Mouse (Mus musculus) MEL (cell line): Measurements from ENCODE around the gene Ccdc106. TPM values are rescaled to one million over a fixed set of nuclear protein-coding genes. Genes with fewer than 3 reads are reported as not detected.
A peak's percentile ranks its signal among the peaks of the same experiment; 100 is the strongest.

Experiments used
- DNase-seq: peaks from one replicate; pipeline ENCODE4 v3.0.0; 2011; ENCODE audit warnings: low read depth, low spot score
- H3K27ac ChIP-seq: 2 replicates; pipeline ENCODE4 v1.5.1; 2012; ENCODE audit warnings: low read depth, mild to moderate bottlenecking, control low read depth, low read length, moderate library complexity; ENCODE audit not compliant: control insufficient read depth
- H3K27me3 ChIP-seq, 2 experiments: fragments of 150-350 bp in 1 of 2; sonication (generic) in 1 of 2; 2 replicates each; pipeline ENCODE4 v1.6.1; 2012; ENCODE audit warnings: low read length in 2 of 2, mild to moderate bottlenecking in 2 of 2, improper control_type of control experiment in 1 of 2, moderate library complexity in 1 of 2; ENCODE audit not compliant: insufficient read depth in 2 of 2, control insufficient read depth in 1 of 2
- H3K36me3 ChIP-seq, 2 experiments: 2 replicates each; pipeline ENCODE4 v1.6.1; 2012 to 2014; ENCODE audit warnings: low read length in 2 of 2, improper control_type of control experiment in 1 of 2, inconsistent platforms in 1 of 2, mild to moderate bottlenecking in 1 of 2; ENCODE audit not compliant: insufficient read depth in 2 of 2, control insufficient read depth in 1 of 2
- H3K4me1 ChIP-seq, 2 experiments: fragments of 150-350 bp in 1 of 2; sonication (generic) in 1 of 2; 2 replicates each; pipeline ENCODE4 v1.6.1; 2012; ENCODE audit warnings: low read length in 2 of 2, improper control_type of control experiment in 1 of 2, mild to moderate bottlenecking in 1 of 2; ENCODE audit not compliant: insufficient read depth in 2 of 2, control insufficient read depth in 1 of 2
- H3K4me3 ChIP-seq, 2 experiments: fragments of 150-350 bp in 1 of 2; sonication (generic) in 1 of 2; 2 replicates each; pipeline ENCODE4 v1.5.1; 2012; ENCODE audit warnings: low read depth in 2 of 2, low read length in 2 of 2, mild to moderate bottlenecking in 2 of 2, moderate library complexity in 2 of 2, control low read depth in 1 of 2, improper control_type of control experiment in 1 of 2; ENCODE audit not compliant: control insufficient read depth in 1 of 2, insufficient read depth in 1 of 2
- H3K79me2 ChIP-seq: 2 replicates; pipeline ENCODE4 v1.6.1; 2012; ENCODE audit warnings: mild to moderate bottlenecking, low read length, moderate library complexity; ENCODE audit not compliant: control insufficient read depth, poor library complexity, insufficient read depth
- H3K9ac ChIP-seq: 2 replicates; pipeline ENCODE4 v1.6.1; 2012; ENCODE audit warnings: low read depth, mild to moderate bottlenecking, control low read depth, low read length, moderate library complexity; ENCODE audit not compliant: control insufficient read depth, poor library complexity, severe bottlenecking
- H3K9me3 ChIP-seq: fragments of 150-350 bp; sonication (generic); replicated peaks from 2 replicates; pipeline ENCODE4 v1.6.1; 2012; ENCODE audit warnings: mild to moderate bottlenecking, low read length, improper control_type of control experiment, moderate library complexity; ENCODE audit not compliant: insufficient read depth
- BHLHE40 ChIP-seq: IDR thresholded peaks from 2 replicates; pipeline ENCODE4 v1.6.1; 2012; ENCODE audit warnings: low read depth, mild to moderate bottlenecking, inconsistent platforms, low read length, improper control_type of control experiment, borderline replicate concordance
- CHD1 ChIP-seq: IDR thresholded peaks from 2 replicates; pipeline ENCODE4 v1.6.1; 2012; ENCODE audit warnings: low read depth, mild to moderate bottlenecking, inconsistent platforms, low read length, improper control_type of control experiment
- E2F4 ChIP-seq: IDR thresholded peaks from 2 replicates; pipeline ENCODE4 v1.6.1; 2011; ENCODE audit warnings: low read depth, low read length, improper control_type of control experiment, borderline replicate concordance
- ELF1 ChIP-seq: IDR thresholded peaks from 2 replicates; pipeline ENCODE4 v1.6.1; 2014; ENCODE audit warnings: low read depth, mild to moderate bottlenecking, inconsistent platforms, low read length, improper control_type of control experiment, moderate library complexity
- ETS1 ChIP-seq: IDR thresholded peaks from 2 replicates; pipeline ENCODE4 v1.6.1; 2012; ENCODE audit warnings: low read depth, mild to moderate bottlenecking, inconsistent platforms, low read length, improper control_type of control experiment, moderate library complexity
- GATA1 ChIP-seq: IDR thresholded peaks from 2 replicates; pipeline ENCODE4 v1.6.1; 2011; ENCODE audit warnings: low read depth, low read length, improper control_type of control experiment
- JUND ChIP-seq: IDR thresholded peaks from 2 replicates; pipeline ENCODE4 v1.6.1; 2011; ENCODE audit warnings: low read depth, mild to moderate bottlenecking, improper control_type of control experiment, low read length
- MAFK ChIP-seq: IDR thresholded peaks from 2 replicates; pipeline ENCODE4 v1.6.1; 2011; ENCODE audit warnings: low read depth, mild to moderate bottlenecking, low read length, improper control_type of control experiment, borderline replicate concordance
- MAX ChIP-seq: IDR thresholded peaks from 2 replicates; pipeline ENCODE4 v1.6.1; 2011; ENCODE audit warnings: low read length, improper control_type of control experiment
- MAZ ChIP-seq: IDR thresholded peaks from 2 replicates; pipeline ENCODE4 v1.6.1; 2012; ENCODE audit warnings: low read depth, mild to moderate bottlenecking, inconsistent platforms, low read length, improper control_type of control experiment
- MXI1 ChIP-seq: IDR thresholded peaks from 2 replicates; pipeline ENCODE4 v1.6.1; 2011; ENCODE audit warnings: mild to moderate bottlenecking, low read depth, low read length, improper control_type of control experiment
- MYC ChIP-seq: IDR thresholded peaks from 2 replicates; pipeline ENCODE4 v1.6.1; 2011; ENCODE audit warnings: low read depth, mild to moderate bottlenecking, low read length, improper control_type of control experiment, moderate library complexity
- NELFE ChIP-seq: IDR thresholded peaks from 2 replicates; pipeline ENCODE4 v1.6.1; 2011; ENCODE audit warnings: low read depth, low read length, improper control_type of control experiment
- NRF1 ChIP-seq: IDR thresholded peaks from 2 replicates; pipeline ENCODE4 v1.6.1; 2014; ENCODE audit warnings: low read depth, mild to moderate bottlenecking, inconsistent platforms, low read length, improper control_type of control experiment, moderate library complexity; ENCODE audit not compliant: poor library complexity, insufficient read depth, severe bottlenecking
- POLR2A ChIP-seq, 2 experiments: IDR thresholded peaks; 2 replicates each; pipeline ENCODE4 v1.6.1; 2011 to 2012; ENCODE audit warnings: low read length in 2 of 2, mild to moderate bottlenecking in 2 of 2, control low read depth in 1 of 2, improper control_type of control experiment in 1 of 2, low read depth in 1 of 2, moderate library complexity in 1 of 2; ENCODE audit not compliant: control insufficient read depth in 1 of 2, insufficient read depth in 1 of 2, poor library complexity in 1 of 2
- POLR2AphosphoS2 ChIP-seq: IDR thresholded peaks from 2 replicates; pipeline ENCODE4 v1.6.1; 2011; ENCODE audit warnings: low read length, improper control_type of control experiment
- SIN3A ChIP-seq: IDR thresholded peaks from 2 replicates; pipeline ENCODE4 v1.6.1; 2012; ENCODE audit warnings: low read length, improper control_type of control experiment, inconsistent platforms
- TCF12 ChIP-seq: IDR thresholded peaks from 2 replicates; pipeline ENCODE4 v1.6.1; 2014; ENCODE audit warnings: low read depth, mild to moderate bottlenecking, inconsistent platforms, low read length, improper control_type of control experiment, moderate library complexity
- USF1 ChIP-seq: IDR thresholded peaks from 2 replicates; pipeline ENCODE4 v1.6.1; 2014; ENCODE audit warnings: low read depth, mild to moderate bottlenecking, inconsistent platforms, low read length, improper control_type of control experiment, moderate library complexity
- USF2 ChIP-seq, 2 experiments: IDR thresholded peaks; 2 replicates each; pipeline ENCODE4 v1.6.1; 2011 to 2012; ENCODE audit warnings: improper control_type of control experiment in 2 of 2, low read length in 2 of 2, borderline replicate concordance in 1 of 2, inconsistent platforms in 1 of 2, low read depth in 1 of 2, mild to moderate bottlenecking in 1 of 2; ENCODE audit not compliant: insufficient read depth in 1 of 2
- ZC3H11A ChIP-seq: IDR thresholded peaks from 2 replicates; pipeline ENCODE4 v1.6.1; 2012; ENCODE audit warnings: low read depth, mild to moderate bottlenecking, inconsistent platforms, low read length, improper control_type of control experiment
- ZNF384 ChIP-seq: IDR thresholded peaks from 2 replicates; pipeline ENCODE4 v1.6.1; 2012; ENCODE audit warnings: low read depth, mild to moderate bottlenecking, inconsistent platforms, low read length, improper control_type of control experiment
- polyA plus RNA-seq, 2 experiments: library from polyadenylated mRNA; stranded (reverse) in 1 of 2; unstranded in 1 of 2; fragments of >175 nt in 1 of 2; fragments of >200 nt in 1 of 2; gene quantifications; 2 replicates each; pipeline versions ENCODE4 v1.2.1 to v1.2.4; 2012; ENCODE audit warnings: low replicate concordance in 2 of 2, low read depth in 1 of 2; ENCODE audit not compliant: insufficient read length in 2 of 2, insufficient read depth in 1 of 2, missing spikeins in 1 of 2
- total RNA-seq: library from RNA; depleted of rRNA; stranded (reverse); fragments of 300-350 nt; gene quantifications from 2 replicates; pipeline ENCODE4 v1.2.3, GENCODE M21; 2012

The Ccdc106 gene
- total and polyA plus RNA-seq, 3 experiments = 0.50 to 0.82 TPM; not detected in 1

GRCm38 (mm10) chr7:5060944-5061773, 40.8 kb downstream of the Ccdc106 start (continued):
- TF ChIP-seq E2F4 = no peak
- TF ChIP-seq MAFK = no peak
- TF ChIP-seq MXI1 = peak; percentile 88
- TF ChIP-seq TCF12 = peak; percentile 53
- TF ChIP-seq, all 39 proteins: peak for 23

DNA sequence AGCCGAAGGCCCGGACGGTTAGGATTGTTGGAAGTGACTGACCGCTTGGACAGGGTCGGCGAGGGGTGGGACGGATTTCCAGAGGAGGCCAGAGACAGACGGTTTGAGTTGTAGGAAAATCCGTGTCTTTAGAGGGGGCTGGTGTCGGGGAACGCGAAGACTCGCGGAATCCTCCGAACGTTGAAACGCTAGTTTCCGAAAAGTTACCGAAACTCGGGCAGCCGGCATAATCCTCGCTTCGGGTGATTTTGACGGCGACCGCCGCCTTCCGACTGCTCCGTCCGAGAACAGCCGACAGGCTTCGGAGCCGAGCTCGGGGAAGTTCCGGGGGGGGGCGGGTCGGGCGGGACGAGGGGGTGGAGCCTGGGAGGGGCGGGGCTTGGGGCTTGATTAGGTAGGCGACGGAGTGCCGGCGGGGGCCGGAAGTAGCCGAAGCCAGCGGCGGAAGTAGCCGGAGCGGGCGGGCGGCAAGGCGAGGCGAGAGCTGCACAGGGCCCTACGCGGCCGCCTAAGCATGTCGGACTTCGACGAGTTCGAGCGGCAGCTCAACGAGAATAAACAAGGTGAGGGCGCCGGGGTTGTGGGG, 41.5 kb downstream of the Ccdc106 start, which contains the start of gene U2af2:
Gene U2af2 (plus strand): TSS at position 370 of the 586 bp plus-strand sequence.
- DNase-seq = peak; percentile 94
- H3K9me3 ChIP-seq = no peaks in the 10 kb centered on the region
- TF ChIP-seq GATA1 (no peak), MXI1 (no peak), NRF1 (no peak), NELFE (peak; percentile 39; the same call in 1 of the 2 replicates), MYC (no peak), ELF1 (peak; percentile 37; the same call in 1 of the 2 replicates), POLR2A (IDR thresholded peaks at IDR 0.05; ENCODE audit: control insufficient read depth in 1 of 2, insufficient read depth in 1 of 2, low read depth in 1 of 2, low read length in 2 of 2, poor library complexity in 1 of 2) (peak in 1 of 2 experiments; percentile 76; a peak in 3 of 4 replicates), CHD1 (0 out of 2 replicates have a peak, but pooled peaks have one; percentile 75), USF2 (IDR thresholded peaks at IDR 0.05; ENCODE audit: borderline replicate concordance in 1 of 2, insufficient read depth in 1 of 2, low read depth in 1 of 2, low read length in 2 of 2) (no peak), ZC3H11A (no peak), USF1 (no peak), BHLHE40 (no peak), ETS1 (no peak; the same call in 1 of the 2 replicates), MAX (no peak), POLR2AphosphoS2 (peak; percentile 16; the same call in 1 of the 2 replicates), E2F4 (no peak), JUND (no peak), SIN3A (peak; percentile 65; the same call in 1 of the 2 replicates), MAZ (peak; percentile 49; the same call in 1 of the 2 replicates), ZNF384 (no peak)
- TF ChIP-seq, all 39 proteins: peak for 7
- Histone ChIP-seq H3K9ac (peak within 1 kb of the TSS; percentile 98), H3K79me2 (peaks cover 49% of the 10 kb centered on the region), H3K4me1 (peaks cover 2 to 22% of the 10 kb centered on the region in 2 experiments), H3K36me3 (peaks cover 8 to 30% of the 10 kb centered on the region in 2 experiments), H3K27me3 (no peaks in the 10 kb centered on the region), H3K27ac (peak within 1 kb of the TSS; percentile 99), H3K4me3 (peak within 1 kb of the TSS; percentile 89 to 93)
